Mouse (Mus musculus): ENCODE data around the gene Preb.

GRCm38 (mm10) chr5:30951706-30952105 lies 8.5 kb downstream of the Preb start:
- TF ChIP-seq POLR2A (IDR thresholded peaks at IDR 0.05; ENCODE audit: borderline replicate concordance, low read depth, low read length) = no peak
- TF ChIP-seq CTCF (IDR thresholded peaks at IDR 0.05; ENCODE audit: low read depth, low read length) = no peak

All from bone marrow macrophage, adult 2 months (primary cell).